Mouse (Mus musculus): ENCODE data around the gene Mrgpra2a. TPM values are rescaled to one million over a fixed set of nuclear protein-coding genes. Genes with fewer than 3 reads are reported as not detected.
"Not testable (repeated sequence)": the region's sequence is repeated elsewhere in the genome, so short reads cannot be mapped to it uniquely, and the experiment has no call there.

Mrgpra2a gene
- polyA plus RNA-seq (2012; fragmentation: generic; extraction: Trizol), result not detected
- long read RNA-seq, experiment 1, result 0 reads
- long read RNA-seq, experiment 2, result 0 reads

DNA sequence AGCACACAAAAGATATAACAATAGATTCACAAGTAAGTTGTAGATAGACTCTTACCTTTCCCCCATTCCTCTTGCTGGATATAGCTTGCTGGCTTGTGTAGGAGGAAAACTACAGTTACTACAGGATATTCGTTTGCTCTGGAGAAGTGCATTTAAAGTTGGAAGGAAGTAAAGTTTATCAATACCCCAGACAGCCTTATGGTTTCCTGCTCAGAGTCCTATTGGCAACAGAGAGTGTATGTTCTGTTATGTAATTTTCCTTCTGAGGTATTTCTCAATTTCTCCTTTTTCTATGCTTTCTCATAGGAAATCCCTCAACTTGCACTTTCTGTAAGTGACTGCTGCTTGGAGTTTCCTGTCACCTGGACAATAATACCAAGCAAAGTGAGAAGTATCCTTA is at the start of gene Mrgpra2a:
Gene Mrgpra2a (minus strand): TSS at position 125 of the 400 bp plus-strand sequence.
- not testable (repeated sequence) for H3K79me3 ChIP-seq (ENCODE audit: low read depth); H3ac ChIP-seq (ENCODE audit: control insufficient read depth, insufficient read length, low read depth); H3K27me3 ChIP-seq (ENCODE audit: control insufficient read depth, insufficient read depth, insufficient read length); H3K4me3 ChIP-seq (ENCODE audit: insufficient read depth, poor library complexity, severe bottlenecking); H3K79me2 ChIP-seq (ENCODE audit: control insufficient read depth, insufficient read depth); H3K36me3 ChIP-seq (ENCODE audit: control insufficient read depth, insufficient read depth)

DNA sequence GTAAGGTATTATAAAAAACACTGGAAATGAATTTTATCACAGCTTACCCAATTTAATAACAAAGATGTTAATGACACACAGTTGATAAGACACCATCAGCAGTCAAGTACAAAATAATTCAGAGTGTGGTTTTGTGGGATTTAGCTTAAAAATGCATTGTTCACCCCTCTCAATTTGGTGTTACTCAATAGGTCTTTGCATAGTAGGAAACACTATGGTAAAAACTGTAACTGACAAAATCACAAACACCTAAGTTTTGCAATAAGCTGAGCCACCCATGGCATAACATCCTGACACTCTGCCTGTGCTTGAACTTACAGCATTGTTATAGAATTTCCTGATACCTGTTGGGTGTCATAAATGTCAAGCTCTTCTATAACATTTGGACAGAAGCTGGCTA is 39.3 kb upstream of the Mrgpra2a start:
- H3K79me2 ChIP-seq (ENCODE audit: control insufficient read depth, insufficient read depth); H3K27me3 ChIP-seq (ENCODE audit: control insufficient read depth, insufficient read depth, insufficient read length); H3K79me3 ChIP-seq (ENCODE audit: low read depth): not testable (repeated sequence)

DNA sequence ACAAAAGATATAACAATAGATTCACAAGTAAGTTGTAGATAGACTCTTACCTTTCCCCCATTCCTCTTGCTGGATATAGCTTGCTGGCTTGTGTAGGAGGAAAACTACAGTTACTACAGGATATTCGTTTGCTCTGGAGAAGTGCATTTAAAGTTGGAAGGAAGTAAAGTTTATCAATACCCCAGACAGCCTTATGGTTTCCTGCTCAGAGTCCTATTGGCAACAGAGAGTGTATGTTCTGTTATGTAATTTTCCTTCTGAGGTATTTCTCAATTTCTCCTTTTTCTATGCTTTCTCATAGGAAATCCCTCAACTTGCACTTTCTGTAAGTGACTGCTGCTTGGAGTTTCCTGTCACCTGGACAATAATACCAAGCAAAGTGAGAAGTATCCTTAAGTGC is 37.5 kb upstream of the Mrgpra2a start:
- not testable (repeated sequence) for H3ac ChIP-seq (ENCODE audit: control insufficient read depth, insufficient read length, low read depth); H3K79me2 ChIP-seq (ENCODE audit: control insufficient read depth, insufficient read depth); H3K79me3 ChIP-seq (ENCODE audit: low read depth); H3K4me3 ChIP-seq (ENCODE audit: insufficient read depth, poor library complexity, severe bottlenecking); H3K27me3 ChIP-seq (ENCODE audit: control insufficient read depth, insufficient read depth, insufficient read length); H3K36me3 ChIP-seq (ENCODE audit: control insufficient read depth, insufficient read depth)

More for the DNA sequence above, 39.3 kb upstream of the Mrgpra2a start:
- H3K36me3 ChIP-seq (ENCODE audit: control insufficient read depth, insufficient read depth); H3ac ChIP-seq (ENCODE audit: control insufficient read depth, insufficient read length, low read depth); H3K4me3 ChIP-seq (ENCODE audit: insufficient read depth, poor library complexity, severe bottlenecking): not testable (repeated sequence)

DNA sequence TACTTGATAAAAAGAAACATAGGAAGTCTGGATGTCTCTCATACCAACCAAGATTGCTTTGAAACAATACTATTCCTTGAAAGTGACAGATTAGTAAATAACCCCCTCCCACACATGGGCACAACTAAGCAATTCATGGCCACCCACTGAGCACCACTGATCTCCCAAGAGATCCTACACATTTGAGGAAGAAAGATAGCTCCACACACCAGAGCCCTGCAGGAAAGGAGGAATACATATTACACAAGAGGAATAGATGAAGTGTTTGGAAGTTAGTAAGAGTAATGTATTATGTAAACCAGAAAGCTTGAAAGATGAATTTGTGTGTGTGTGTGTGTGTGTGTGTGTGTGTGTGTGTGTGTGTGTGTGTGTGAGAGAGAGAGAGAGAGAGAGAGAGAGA is 31.2 kb upstream of the Mrgpra2a start:
- H3K79me2 ChIP-seq (ENCODE audit: control insufficient read depth, insufficient read depth); H3K36me3 ChIP-seq (ENCODE audit: control insufficient read depth, insufficient read depth); H3K27me3 ChIP-seq (ENCODE audit: control insufficient read depth, insufficient read depth, insufficient read length): not testable (repeated sequence)

DNA sequence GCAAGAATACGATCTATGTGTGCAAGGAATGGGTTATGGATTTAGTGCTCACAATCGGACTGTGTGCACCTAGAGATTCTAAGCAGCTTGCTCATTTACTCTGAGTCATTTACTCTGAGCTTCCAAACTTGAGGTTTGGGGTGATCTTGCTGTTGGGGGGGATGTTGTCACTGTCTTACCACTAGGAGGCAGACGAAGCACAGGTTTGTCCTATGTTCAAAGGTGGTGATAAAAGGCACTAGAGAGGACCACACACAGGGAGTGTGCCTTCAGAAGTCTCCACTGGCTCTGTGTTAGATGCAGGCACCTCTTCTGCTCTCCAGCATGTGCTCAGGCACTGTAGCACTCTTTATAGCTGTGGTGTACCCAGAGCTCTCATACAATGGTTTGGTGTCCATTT is 22.0 kb upstream of the Mrgpra2a start:
- not testable (repeated sequence) for H3K27me3 ChIP-seq (ENCODE audit: control insufficient read depth, insufficient read depth, insufficient read length); H3K4me3 ChIP-seq (ENCODE audit: insufficient read depth, poor library complexity, severe bottlenecking); H3K36me3 ChIP-seq (ENCODE audit: control insufficient read depth, insufficient read depth); H3ac ChIP-seq (ENCODE audit: control insufficient read depth, insufficient read length, low read depth); H3K79me2 ChIP-seq (ENCODE audit: control insufficient read depth, insufficient read depth); H3K79me3 ChIP-seq (ENCODE audit: low read depth)

More for the DNA sequence above, 31.2 kb upstream of the Mrgpra2a start:
- not testable (repeated sequence) for H3K4me3 ChIP-seq (ENCODE audit: insufficient read depth, poor library complexity, severe bottlenecking); H3K79me3 ChIP-seq (ENCODE audit: low read depth); H3ac ChIP-seq (ENCODE audit: control insufficient read depth, insufficient read length, low read depth)

DNA sequence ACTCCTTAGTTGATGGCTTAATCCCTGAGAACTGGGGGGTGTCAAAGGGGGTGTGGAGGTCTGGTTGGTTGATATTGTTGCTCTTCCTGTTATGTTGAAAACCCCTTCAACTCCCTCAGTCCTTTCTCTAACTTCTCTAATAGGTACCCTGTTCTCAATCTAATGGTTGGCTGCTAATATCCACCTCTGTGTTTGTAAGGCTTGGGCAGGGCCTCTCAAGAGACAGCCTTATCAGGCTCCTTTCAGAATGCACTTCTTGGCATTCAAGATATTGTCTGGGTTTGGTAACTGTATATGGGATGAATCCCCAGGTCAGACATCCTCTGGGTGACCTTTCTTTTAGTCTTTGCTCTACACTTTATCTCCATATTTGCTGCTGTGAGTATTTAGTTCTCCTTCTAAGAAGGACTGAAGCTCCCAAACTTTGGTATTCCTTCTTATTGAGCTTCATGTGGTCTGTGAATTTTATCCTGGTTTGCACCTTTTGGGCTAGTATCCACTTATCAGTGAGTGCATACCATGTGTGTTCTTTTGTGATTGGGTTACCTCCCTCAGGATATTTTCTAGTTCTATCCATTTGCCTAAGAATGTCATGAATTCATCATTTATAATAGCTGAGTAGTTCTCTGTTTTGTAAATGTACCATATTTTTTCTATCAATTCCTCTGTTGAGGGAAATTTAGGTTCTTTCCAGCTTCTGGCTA is 13.5 kb upstream of the Mrgpra2a start:
- not testable (repeated sequence) for H3K27me3 ChIP-seq (ENCODE audit: control insufficient read depth, insufficient read depth, insufficient read length); H3K4me3 ChIP-seq (ENCODE audit: insufficient read depth, poor library complexity, severe bottlenecking); H3K36me3 ChIP-seq (ENCODE audit: control insufficient read depth, insufficient read depth); H3K79me2 ChIP-seq (ENCODE audit: control insufficient read depth, insufficient read depth); H3ac ChIP-seq (ENCODE audit: control insufficient read depth, insufficient read length, low read depth); H3K79me3 ChIP-seq (ENCODE audit: low read depth)

DNA sequence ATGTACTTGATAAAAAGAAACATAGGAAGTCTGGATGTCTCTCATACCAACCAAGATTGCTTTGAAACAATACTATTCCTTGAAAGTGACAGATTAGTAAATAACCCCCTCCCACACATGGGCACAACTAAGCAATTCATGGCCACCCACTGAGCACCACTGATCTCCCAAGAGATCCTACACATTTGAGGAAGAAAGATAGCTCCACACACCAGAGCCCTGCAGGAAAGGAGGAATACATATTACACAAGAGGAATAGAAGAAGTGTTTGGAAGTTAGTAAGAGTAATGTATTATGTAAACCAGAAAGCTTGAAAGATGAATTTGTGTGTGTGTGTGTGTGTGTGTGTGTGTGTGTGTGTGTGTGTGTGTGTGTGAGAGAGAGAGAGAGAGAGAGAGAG is 6.2 kb downstream of the Mrgpra2a start:
- H3K79me3 ChIP-seq (ENCODE audit: low read depth); H3K4me3 ChIP-seq (ENCODE audit: insufficient read depth, poor library complexity, severe bottlenecking); H3ac ChIP-seq (ENCODE audit: control insufficient read depth, insufficient read length, low read depth); H3K79me2 ChIP-seq (ENCODE audit: control insufficient read depth, insufficient read depth); H3K27me3 ChIP-seq (ENCODE audit: control insufficient read depth, insufficient read depth, insufficient read length); H3K36me3 ChIP-seq (ENCODE audit: control insufficient read depth, insufficient read depth): not testable (repeated sequence)

DNA sequence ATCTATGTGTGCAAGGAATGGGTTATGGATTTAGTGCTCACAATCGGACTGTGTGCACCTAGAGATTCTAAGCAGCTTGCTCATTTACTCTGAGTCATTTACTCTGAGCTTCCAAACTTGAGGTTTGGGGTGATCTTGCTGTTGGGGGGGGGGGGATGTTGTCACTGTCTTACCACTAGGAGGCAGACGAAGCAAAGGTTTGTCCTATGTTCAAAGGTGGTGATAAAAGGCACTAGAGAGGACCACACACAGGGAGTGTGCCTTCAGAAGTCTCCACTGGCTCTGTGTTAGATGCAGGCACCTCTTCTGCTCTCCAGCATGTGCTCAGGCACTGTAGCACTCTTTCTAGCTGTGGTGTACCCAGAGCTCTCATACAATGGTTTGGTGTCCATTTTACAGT is 15.5 kb downstream of the Mrgpra2a start:
- H3ac ChIP-seq (ENCODE audit: control insufficient read depth, insufficient read length, low read depth); H3K4me3 ChIP-seq (ENCODE audit: insufficient read depth, poor library complexity, severe bottlenecking); H3K79me2 ChIP-seq (ENCODE audit: control insufficient read depth, insufficient read depth); H3K79me3 ChIP-seq (ENCODE audit: low read depth); H3K27me3 ChIP-seq (ENCODE audit: control insufficient read depth, insufficient read depth, insufficient read length); H3K36me3 ChIP-seq (ENCODE audit: control insufficient read depth, insufficient read depth): not testable (repeated sequence)

DNA sequence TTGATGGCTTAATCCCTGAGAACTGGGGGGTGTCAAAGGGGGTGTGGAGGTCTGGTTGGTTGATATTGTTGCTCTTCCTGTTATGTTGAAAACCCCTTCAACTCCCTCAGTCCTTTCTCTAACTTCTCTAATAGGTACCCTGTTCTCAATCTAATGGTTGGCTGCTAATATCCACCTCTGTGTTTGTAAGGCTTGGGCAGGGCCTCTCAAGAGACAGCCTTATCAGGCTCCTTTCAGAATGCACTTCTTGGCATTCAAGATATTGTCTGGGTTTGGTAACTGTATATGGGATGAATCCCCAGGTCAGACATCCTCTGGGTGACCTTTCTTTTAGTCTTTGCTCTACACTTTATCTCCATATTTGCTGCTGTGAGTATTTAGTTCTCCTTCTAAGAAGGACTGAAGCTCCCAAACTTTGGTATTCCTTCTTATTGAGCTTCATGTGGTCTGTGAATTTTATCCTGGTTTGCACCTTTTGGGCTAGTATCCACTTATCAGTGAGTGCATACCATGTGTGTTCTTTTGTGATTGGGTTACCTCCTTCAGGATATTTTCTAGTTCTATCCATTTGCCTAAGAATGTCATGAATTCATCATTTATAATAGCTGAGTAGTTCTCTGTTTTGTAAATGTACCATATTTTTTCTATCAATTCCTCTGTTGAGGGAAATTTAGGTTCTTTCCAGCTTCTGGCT is 24.0 kb downstream of the Mrgpra2a start:
- H3K79me3 ChIP-seq (ENCODE audit: low read depth); H3K79me2 ChIP-seq (ENCODE audit: control insufficient read depth, insufficient read depth); H3K36me3 ChIP-seq (ENCODE audit: control insufficient read depth, insufficient read depth); H3K27me3 ChIP-seq (ENCODE audit: control insufficient read depth, insufficient read depth, insufficient read length); H3ac ChIP-seq (ENCODE audit: control insufficient read depth, insufficient read length, low read depth); H3K4me3 ChIP-seq (ENCODE audit: insufficient read depth, poor library complexity, severe bottlenecking): not testable (repeated sequence)
